Mouse (Mus musculus) spleen, adult 2 months (tissue): ENCODE measurements at regions not wholly inside any gene's neighbourhood (a gene's known extent, or its start where the extent isn't known, plus 50 kb on each side); places are given as distances from the start of the nearest gene placed in this dataset.

ENCODE experiments used
- DNase-seq, 2 experiments: peaks; one replicate each; pipeline versions ENCODE4 v3.0.0 to v3.0.0-alpha.2; 2012 to 2021; ENCODE audit warnings: low spot score in 2 of 2, low read depth in 1 of 2
- H3K27ac ChIP-seq: fragments of 200-500 bp; 2 replicates; pipeline ENCODE4 v1.5.1; 2012; ENCODE audit warnings: low read length, inconsistent platforms; ENCODE audit not compliant: insufficient read depth
- H3K27me3 ChIP-seq: fragments of 200-500 bp; 2 replicates; pipeline ENCODE4 v1.6.1; 2012; ENCODE audit warnings: mild to moderate bottlenecking, moderate library complexity, low read length, inconsistent platforms; ENCODE audit not compliant: control insufficient read depth, insufficient read depth
- H3K36me3 ChIP-seq: fragments of 200-500 bp; 2 replicates; pipeline ENCODE4 v1.6.1; 2012; ENCODE audit warnings: mild to moderate bottlenecking, low read length, inconsistent platforms; ENCODE audit not compliant: control insufficient read depth, insufficient read depth
- H3K4me1 ChIP-seq: fragments of 200-500 bp; 2 replicates; pipeline ENCODE4 v1.6.1; 2011; ENCODE audit warnings: inconsistent platforms; ENCODE audit not compliant: control insufficient read depth, insufficient read depth, insufficient read length
- H3K4me3 ChIP-seq: fragments of 200-500 bp; 2 replicates; pipeline ENCODE4 v1.5.1; 2011; ENCODE audit warnings: mild to moderate bottlenecking, inconsistent platforms; ENCODE audit not compliant: insufficient read depth, insufficient read length; ENCODE audit errors: extremely low read depth
- CTCF ChIP-seq: fragments of 200-500 bp; IDR thresholded peaks from 2 replicates; pipeline ENCODE4 v1.5.1; 2011; ENCODE audit warnings: mild to moderate bottlenecking, inconsistent platforms; ENCODE audit not compliant: insufficient read depth, insufficient read length, insufficient replicate concordance; ENCODE audit errors: extremely low read depth
- POLR2A ChIP-seq: fragments of 200-500 bp; IDR thresholded peaks from 2 replicates; pipeline ENCODE4 v1.6.1; 2011; ENCODE audit warnings: low read depth, low read length, inconsistent platforms
- WGBS: fragments of 180-500 bp; shearing (Covaris S2); methylation state at CpG from one replicate; pipeline ENCODE4 v1.1.7; 2018; 5-methylcytosine and 5-hydroxymethylcytosine counted together

DNA sequence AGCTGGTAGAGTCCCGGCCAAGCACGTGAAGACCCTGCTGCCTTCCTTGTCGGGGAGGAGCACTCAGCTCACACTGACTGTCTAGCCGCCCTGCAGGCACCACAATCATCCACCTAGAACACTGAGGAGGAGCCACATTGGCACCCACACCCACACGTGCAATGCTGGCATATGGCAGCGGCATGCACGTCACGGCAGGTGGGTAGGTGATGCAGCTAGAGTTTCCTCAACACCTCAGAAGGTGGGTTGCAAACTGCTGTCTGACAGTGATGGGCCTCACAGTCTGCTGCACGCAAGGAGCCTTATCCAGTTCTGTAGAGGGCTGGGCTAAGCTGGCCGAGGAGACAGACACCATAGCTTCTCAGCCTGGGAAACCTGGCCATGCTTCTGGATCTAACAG is 51.2 kb upstream of the Nectin1 start:
- H3K36me3 ChIP-seq = no peaks in the 10 kb centered on the region
- H3K4me3 ChIP-seq = no peak overlapping the region

More for the DNA sequence above, 51.2 kb upstream of the Nectin1 start:
- Histone ChIP-seq H3K27me3 (no peaks in the 10 kb centered on the region), H3K4me1 (no peaks in the 10 kb centered on the region), H3K27ac (no peak overlapping the region)
- WGBS = 90% methylated on average over 10 of the region's 10 CpGs
- DNase-seq = no peak
- TF ChIP-seq CTCF (no peak), POLR2A (no peak)
